In the genomic region with DNA sequence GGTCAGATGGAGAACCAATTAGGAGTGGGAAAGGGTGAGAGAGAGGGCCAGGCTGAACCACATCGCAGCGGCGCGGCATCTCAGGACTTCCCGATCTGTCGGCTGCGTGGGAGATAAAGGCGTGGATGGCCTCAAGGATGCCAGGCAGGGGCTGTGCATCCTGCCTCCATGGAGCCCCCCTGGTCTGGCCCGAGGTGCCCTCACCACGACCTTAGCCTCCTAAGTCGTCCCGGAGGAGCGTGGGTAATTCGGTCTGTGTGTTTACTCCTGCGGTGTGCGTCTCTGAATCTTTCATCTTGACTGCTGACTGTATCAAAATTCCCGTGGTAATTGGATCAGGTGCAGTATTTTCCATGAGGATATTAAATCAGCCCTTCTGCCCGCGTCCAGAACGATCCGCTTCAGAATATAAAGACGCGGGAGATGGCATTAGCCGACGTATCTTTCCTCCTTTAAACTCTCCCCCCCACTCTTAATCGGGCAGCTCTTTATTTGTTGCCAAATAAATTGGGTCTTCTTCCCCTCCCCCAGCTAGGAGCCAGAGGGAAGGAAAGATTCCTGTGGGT, we compare ENCODE assay signal across 35 mouse cellular contexts. TPM values are rescaled to one million over a fixed set of nuclear protein-coding genes. Genes with fewer than 3 reads are reported as not detected.
DNase-seq lines count a peak whose midpoint lies in the region; ATAC-seq and TF ChIP-seq lines count a peak whose summit lies in the region.
"Had no signal": no experiment of that assay in that cellular context is flagged by ENCODE, and none has a peak within 500 bp of the region (broad histone marks: within the 10 kb centered on the region; RNA-seq: fewer than 3 reads in every experiment).

No protein-coding gene starts in this region.

- no peaks in the 10 kb centered on the region; the same call in 1 of the 2 replicates for H3K4me1 ChIP-seq in kidney, embryonic 16.5 days (ENCODE audit: insufficient read depth, low read length)
- H3K4me1 ChIP-seq in embryonic facial prominence, embryonic 14.5 days (ENCODE audit: control insufficient read depth, insufficient read depth, low read length), result peaks cover 5% of the 10 kb centered on the region; the same call in 1 of the 2 replicates
- H3K4me1 ChIP-seq in hindbrain, embryonic 15.5 days (replicated peaks), result peaks cover 9% of the 10 kb centered on the region
- H3K4me1 ChIP-seq in midbrain, postnatal 0 days (ENCODE audit: insufficient read depth, low read length), result 0 out of 2 replicates have a peak, but pooled peaks cover 2% of the 10 kb centered on the region
- H3K4me1 ChIP-seq: embryonic facial prominence, embryonic 12.5 days; limb, embryonic 15.5 days; lung, embryonic 15.5 days; stomach, embryonic 15.5 days had no signal

- TF ChIP-seq CTCF in midbrain, postnatal 0 days (IDR thresholded peaks at IDR 0.05), result no peak

- no peaks in the 10 kb centered on the region for H3K9me3 ChIP-seq in kidney, embryonic 16.5 days (ENCODE audit: low read length)
- H3K9me3 ChIP-seq in embryonic facial prominence, embryonic 14.5 days (ENCODE audit: control insufficient read depth, low read length), result peaks cover 4% of the 10 kb centered on the region; the same call in 1 of the 2 replicates
- no peaks in the 10 kb centered on the region for H3K9me3 ChIP-seq in hindbrain, embryonic 15.5 days
- H3K9me3 ChIP-seq in midbrain, postnatal 0 days (ENCODE audit: low read length), result no peaks in the 10 kb centered on the region
- H3K9me3 ChIP-seq: forebrain, embryonic 12.5 days; G1E; limb, embryonic 15.5 days; lung, embryonic 15.5 days; stomach, embryonic 15.5 days had no signal

- H3K27me3 ChIP-seq in kidney, embryonic 16.5 days (ENCODE audit: insufficient read depth, low read length), result peaks cover 26% of the 10 kb centered on the region
- 0 out of 2 replicates have a peak, but pooled peaks cover 6% of the 10 kb centered on the region for H3K27me3 ChIP-seq in embryonic facial prominence, embryonic 14.5 days (replicated peaks; ENCODE audit: control insufficient read depth, insufficient read depth, low read length)
- H3K27me3 ChIP-seq in hindbrain, embryonic 15.5 days, result peaks cover 7% of the 10 kb centered on the region; the same call in 1 of the 2 replicates
- no peaks in the 10 kb centered on the region for H3K27me3 ChIP-seq in midbrain, postnatal 0 days (ENCODE audit: insufficient read depth, low read length)

- H3K9ac ChIP-seq in kidney, embryonic 16.5 days (replicated peaks; ENCODE audit: low read length), result no peak overlapping the region
- no peak overlapping the region for H3K9ac ChIP-seq in embryonic facial prominence, embryonic 14.5 days (ENCODE audit: low read depth, low read length)
- no peak overlapping the region for H3K9ac ChIP-seq in hindbrain, embryonic 15.5 days
- no peak overlapping the region; the same call in 1 of the 2 replicates for H3K9ac ChIP-seq in midbrain, postnatal 0 days (replicated peaks; ENCODE audit: low read length, poor library complexity, severe bottlenecking)
- H3K9ac ChIP-seq: embryonic facial prominence, embryonic 12.5 days; forebrain, embryonic 12.5 days; limb, embryonic 15.5 days; liver, embryonic 14.5 days; lung, embryonic 15.5 days; stomach, embryonic 15.5 days had no signal

- no peak overlapping the region for H3K4me3 ChIP-seq in kidney, embryonic 16.5 days (ENCODE audit: low read length)
- no peak overlapping the region for H3K4me3 ChIP-seq in embryonic facial prominence, embryonic 14.5 days (ENCODE audit: low read depth, low read length)
- no peak overlapping the region for H3K4me3 ChIP-seq in hindbrain, embryonic 15.5 days
- H3K4me3 ChIP-seq in midbrain, postnatal 0 days (ENCODE audit: low read depth, low read length), result no peak overlapping the region
- H3K4me3 ChIP-seq: embryonic facial prominence, embryonic 12.5 days; erythroblast, embryonic 14.5 days; forebrain, embryonic 12.5 days; left cerebral cortex, adult 2 months; limb, embryonic 15.5 days; lung, embryonic 15.5 days; myocyte; stomach, embryonic 15.5 days had no signal

- H3K4me2 ChIP-seq in kidney, embryonic 16.5 days (replicated peaks; ENCODE audit: low read depth, low read length), result 0 out of 2 replicates have a peak overlapping the region, but pooled peaks have one; percentile 15
- no peak overlapping the region for H3K4me2 ChIP-seq in embryonic facial prominence, embryonic 14.5 days (ENCODE audit: low read depth, low read length)
- peak overlapping the region; percentile 24 for H3K4me2 ChIP-seq in hindbrain, embryonic 15.5 days
- H3K4me2 ChIP-seq in midbrain, postnatal 0 days (ENCODE audit: low read depth, low read length, poor library complexity, severe bottlenecking), result peak overlapping the region; percentile 32; the same call in 1 of the 2 replicates
- H3K4me2 ChIP-seq: embryonic facial prominence, embryonic 12.5 days; forebrain, embryonic 12.5 days; heart, embryonic 11.5 days; limb, embryonic 15.5 days; lung, embryonic 15.5 days; stomach, embryonic 15.5 days had no signal

- 46% methylated on average over 26 of the region's 26 CpGs for WGBS in kidney, embryonic 16.5 days
- 56% methylated on average over 26 of the region's 26 CpGs for WGBS in embryonic facial prominence, embryonic 14.5 days
- WGBS in hindbrain, embryonic 15.5 days, result 39% methylated on average over 26 of the region's 26 CpGs
- WGBS in midbrain, postnatal 0 days, result 24% methylated on average over 26 of the region's 26 CpGs

- no peaks in the 10 kb centered on the region for H3K36me3 ChIP-seq in kidney, embryonic 16.5 days (ENCODE audit: insufficient read depth, low read length)
- no peaks in the 10 kb centered on the region for H3K36me3 ChIP-seq in embryonic facial prominence, embryonic 14.5 days (ENCODE audit: control insufficient read depth, insufficient read depth, low read length)
- H3K36me3 ChIP-seq in hindbrain, embryonic 15.5 days, result no peaks in the 10 kb centered on the region
- no peaks in the 10 kb centered on the region for H3K36me3 ChIP-seq in midbrain, postnatal 0 days (ENCODE audit: insufficient read depth, low read length)
- H3K36me3 ChIP-seq: embryonic facial prominence, embryonic 12.5 days; forebrain, embryonic 12.5 days; G1E; limb, embryonic 15.5 days; lung, embryonic 15.5 days; stomach, embryonic 15.5 days had no signal

- H3K27ac ChIP-seq in kidney, embryonic 16.5 days (ENCODE audit: low read length), result no peak overlapping the region
- no peak overlapping the region for H3K27ac ChIP-seq in embryonic facial prominence, embryonic 14.5 days (replicated peaks; ENCODE audit: low read depth, low read length)
- H3K27ac ChIP-seq in hindbrain, embryonic 15.5 days (replicated peaks), result no peak overlapping the region
- no peak overlapping the region for H3K27ac ChIP-seq in midbrain, postnatal 0 days (ENCODE audit: low read depth, low read length)
- H3K27ac ChIP-seq: embryonic facial prominence, embryonic 12.5 days; forebrain, embryonic 12.5 days; left cerebral cortex, adult 2 months; limb, embryonic 15.5 days; liver, embryonic 14.5 days; lung, embryonic 15.5 days; stomach, embryonic 15.5 days had no signal

- DNase-seq in kidney, postnatal 36 days, result no peak
- DNase-seq in embryonic facial prominence, embryonic 14.5 days (ENCODE audit: low spot score), result peak; percentile 21
- no peak for DNase-seq in midbrain, postnatal 0 days (ENCODE audit: low spot score)
- DNase-seq in heart, adult 8-10 months (ENCODE audit: low spot score), result no peak
- no peak for DNase-seq in layer of hippocampus, adult 9-10 months (ENCODE audit: low spot score)
- DNase-seq: adrenal gland, adult 2 months; cerebellum, adult 11-12 months; cerebellum, postnatal 10 days; left cerebral cortex, postnatal 4 days; lung, postnatal 4 days; right cerebral cortex, adult 18-20 months; right cerebral cortex, postnatal 4 days; thymus, adult 18-20 months; thymus, postnatal 4 days had no signal

- no peak for ATAC-seq in kidney, embryonic 16.5 days (ENCODE audit: low FRiP score, low TSS enrichment)
- no peak for ATAC-seq in embryonic facial prominence, embryonic 14.5 days (ENCODE audit: low read depth)
- ATAC-seq in hindbrain, embryonic 15.5 days (ENCODE audit: low FRiP score, low read depth), result no peak
- ATAC-seq in midbrain, postnatal 0 days (ENCODE audit: low FRiP score), result no peak
- no peak for ATAC-seq in granulocyte monocyte progenitor cell, adult 5-6 weeks (replicated peaks; ENCODE audit: poor library complexity, severe bottlenecking)
- ATAC-seq: intestine, embryonic 16.5 days; Patski had no signal

RNA-seq across cellular contexts. Expression of a gene that starts 12.7 kb away (rescaled TPM):
- polyA plus RNA-seq in kidney, embryonic 16.5 days (2015; fragmentation: Nextera tagmentation; extraction: Ambion mirVana), result 4.1 and 4.7 TPM in 2 replicates
- polyA plus RNA-seq in embryonic facial prominence, embryonic 14.5 days (2014; fragmentation: Nextera tagmentation; extraction: Ambion mirVana), result 2.0 and 2.2 TPM in 2 replicates
- polyA plus RNA-seq in hindbrain, embryonic 15.5 days (2015; fragmentation: Nextera tagmentation; extraction: Ambion mirVana), result 4.9 and 5.4 TPM in 2 replicates
- total RNA-seq in midbrain, postnatal 0 days (2014; rRNA removed), result 11.3 and 12.9 TPM in 2 replicates
- 2.3 and 2.5 TPM in 2 replicates for polyA plus RNA-seq in midbrain, postnatal 0 days (2015; fragmentation: Nextera tagmentation; extraction: Ambion mirVana)
- under 1 TPM; 0.41 to 0.75 (median 0.55) TPM for total RNA-seq in heart, adult 8-10 months (2022)
- not detected in 2 replicates for total RNA-seq in granulocyte monocyte progenitor cell, adult 5-6 weeks (2014; fragmentation: Nextera tagmentation)
- total RNA-seq in granulocyte monocyte progenitor cell, adult 5-6 weeks (2017), result not detected in 2 replicates
- total RNA-seq: CH12.LX; G1E; hematopoietic stem cell, adult 5-6 weeks; megakaryocyte-erythroid progenitor cell, adult 5-6 weeks had no signal
- polyA plus RNA-seq: erythroblast, embryonic 14.5 days; G1E had no signal

RNA-seq across cellular contexts. Expression of a gene that starts 28.6 kb away (rescaled TPM):
- 1.4 and 1.5 TPM in 2 replicates for polyA plus RNA-seq in kidney, embryonic 16.5 days (2015; fragmentation: Nextera tagmentation; extraction: Ambion mirVana)
- polyA plus RNA-seq in embryonic facial prominence, embryonic 14.5 days (2014; fragmentation: Nextera tagmentation; extraction: Ambion mirVana), result 0.19 and 0.29 TPM in 2 replicates
- polyA plus RNA-seq in hindbrain, embryonic 15.5 days (2015; fragmentation: Nextera tagmentation; extraction: Ambion mirVana), result 7.7 and 8.1 TPM in 2 replicates
- 46.1 and 48.5 TPM in 2 replicates for total RNA-seq in midbrain, postnatal 0 days (2014; rRNA removed)
- polyA plus RNA-seq in midbrain, postnatal 0 days (2015; fragmentation: Nextera tagmentation; extraction: Ambion mirVana), result 19.4 and 21.0 TPM in 2 replicates
- total RNA-seq in heart, adult 8-10 months (2022), result not detected
- not detected in 2 replicates for total RNA-seq in granulocyte monocyte progenitor cell, adult 5-6 weeks (2014; fragmentation: Nextera tagmentation)
- total RNA-seq in granulocyte monocyte progenitor cell, adult 5-6 weeks (2017), result not detected in 2 replicates
- total RNA-seq: adrenal gland, adult 2 months; gastrocnemius, adult 8-10 months; hematopoietic stem cell, adult 5-6 weeks; megakaryocyte-erythroid progenitor cell, adult 5-6 weeks had no signal
- polyA plus RNA-seq: erythroblast, embryonic 14.5 days; G1E; heart, embryonic 11.5 days; heart, postnatal 0 days; lung, embryonic 15.5 days had no signal
